Mouse (Mus musculus): ENCODE measurements at regions not wholly inside any gene's neighbourhood (a gene's known extent, or its start where the extent isn't known, plus 50 kb on each side); places are given as distances from the start of the nearest gene placed in this dataset.

- H3K27ac ChIP-seq (ENCODE audit: control insufficient read depth, low read depth, low read length): no peak overlapping the region
- no peaks in the 10 kb centered on the region for H3K9me3 ChIP-seq (replicated peaks; ENCODE audit: insufficient read depth, low read length)
- TF ChIP-seq CTCF (IDR thresholded peaks at IDR 0.05 in 2 of 3, conservative IDR thresholded peaks at IDR 0.05 in 1 of 3; ENCODE audit: control insufficient read depth in 1 of 3, insufficient read depth in 1 of 3, low read depth in 2 of 3, low read length in 3 of 3, poor library complexity in 1 of 3, severe bottlenecking in 1 of 3) (no peak), POLR2A (IDR thresholded peaks at IDR 0.05; ENCODE audit: control insufficient read depth in 1 of 2, insufficient read depth in 1 of 2, low read depth in 1 of 2, low read length in 2 of 2, poor library complexity in 1 of 2) (no peak), POLR2AphosphoS5 (IDR thresholded peaks at IDR 0.05; ENCODE audit: borderline replicate concordance, low read depth, low read length) (no peak), KAT2A (conservative IDR thresholded peaks at IDR 0.05; ENCODE audit: low read depth, low read length) (no peak), HCFC1 (IDR thresholded peaks at IDR 0.05; ENCODE audit: low read depth, low read length) (no peak), ELF1 (IDR thresholded peaks at IDR 0.05; ENCODE audit: low read depth, low read length) (no peak), ZMIZ1 (IDR thresholded peaks at IDR 0.05; ENCODE audit: low read depth, low read length) (no peak), MYC (IDR thresholded peaks at IDR 0.05; ENCODE audit: low read depth, low read length) (no peak)
- H3K27me3 ChIP-seq (ENCODE audit: control insufficient read depth in 1 of 2, insufficient read depth in 2 of 2, low read length in 2 of 2): no peaks in the 10 kb centered on the region; a peak in 1 of 4 replicates
- no peaks in the 10 kb centered on the region for H3K79me2 ChIP-seq (ENCODE audit: control insufficient read depth, insufficient read depth, low read length, poor library complexity)
- no peaks in the 10 kb centered on the region for H3K36me3 ChIP-seq (ENCODE audit: control insufficient read depth in 1 of 2, insufficient read depth in 2 of 2, low read length in 2 of 2)
- H3K4me3 ChIP-seq (ENCODE audit: control insufficient read depth in 1 of 2, insufficient read depth in 1 of 2, low read depth in 2 of 2, low read length in 2 of 2): no peak overlapping the region
- H3K9ac ChIP-seq (ENCODE audit: control insufficient read depth, low read depth, low read length, poor library complexity, severe bottlenecking): no peak overlapping the region
- DNase-seq (ENCODE audit: low read depth, low spot score): no peak
- H3K4me1 ChIP-seq (ENCODE audit: control insufficient read depth in 1 of 2, insufficient read depth in 2 of 2, low read length in 2 of 2): no peaks in the 10 kb centered on the region
Measured at GRCm38 (mm10) chr11:31785160-31785559, 86.9 kb upstream of the Cpeb4 start.

DNA sequence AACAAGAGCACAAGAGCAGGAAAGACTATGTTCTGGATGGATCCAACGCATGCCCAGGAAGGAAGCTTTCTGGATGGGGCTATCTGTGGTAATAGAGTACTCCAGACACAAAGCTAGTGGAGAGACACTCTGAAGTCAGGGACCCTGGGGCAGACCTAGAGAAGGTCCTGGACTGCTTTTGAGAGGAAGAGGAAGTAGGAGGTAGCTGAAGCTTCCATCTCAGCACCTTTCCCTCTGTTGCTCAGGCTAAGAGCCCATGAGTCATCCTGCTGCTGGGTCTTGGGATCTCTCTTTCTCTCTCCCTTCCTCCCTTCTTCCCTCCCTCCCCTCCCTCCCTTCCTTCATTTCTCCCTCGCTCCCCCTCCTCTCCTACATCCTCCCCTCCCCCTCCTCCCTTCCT, 84.6 kb upstream of the Cpeb4 start:
- no peak for DNase-seq (ENCODE audit: low read depth, low spot score)
- Histone ChIP-seq H3K9me3 (replicated peaks; ENCODE audit: insufficient read depth, low read length) (no peaks in the 10 kb centered on the region), H3K36me3 (ENCODE audit: control insufficient read depth in 1 of 2, insufficient read depth in 2 of 2, low read length in 2 of 2) (no peaks in the 10 kb centered on the region), H3K9ac (ENCODE audit: control insufficient read depth, low read depth, low read length, poor library complexity, severe bottlenecking) (no peak overlapping the region), H3K4me1 (ENCODE audit: control insufficient read depth in 1 of 2, insufficient read depth in 2 of 2, low read length in 2 of 2) (no peaks in the 10 kb centered on the region), H3K4me3 (ENCODE audit: control insufficient read depth in 1 of 2, insufficient read depth in 1 of 2, low read depth in 2 of 2, low read length in 2 of 2) (no peak overlapping the region), H3K79me2 (ENCODE audit: control insufficient read depth, insufficient read depth, low read length, poor library complexity) (no peaks in the 10 kb centered on the region), H3K27me3 (ENCODE audit: control insufficient read depth in 1 of 2, insufficient read depth in 2 of 2, low read length in 2 of 2) (no peaks in the 10 kb centered on the region; a peak in 2 of 4 replicates), H3K27ac (ENCODE audit: control insufficient read depth, low read depth, low read length) (no peak overlapping the region)
- no peak for TF ChIP-seq ZKSCAN1 (IDR thresholded peaks at IDR 0.05; ENCODE audit: low read depth, low read length)

DNA sequence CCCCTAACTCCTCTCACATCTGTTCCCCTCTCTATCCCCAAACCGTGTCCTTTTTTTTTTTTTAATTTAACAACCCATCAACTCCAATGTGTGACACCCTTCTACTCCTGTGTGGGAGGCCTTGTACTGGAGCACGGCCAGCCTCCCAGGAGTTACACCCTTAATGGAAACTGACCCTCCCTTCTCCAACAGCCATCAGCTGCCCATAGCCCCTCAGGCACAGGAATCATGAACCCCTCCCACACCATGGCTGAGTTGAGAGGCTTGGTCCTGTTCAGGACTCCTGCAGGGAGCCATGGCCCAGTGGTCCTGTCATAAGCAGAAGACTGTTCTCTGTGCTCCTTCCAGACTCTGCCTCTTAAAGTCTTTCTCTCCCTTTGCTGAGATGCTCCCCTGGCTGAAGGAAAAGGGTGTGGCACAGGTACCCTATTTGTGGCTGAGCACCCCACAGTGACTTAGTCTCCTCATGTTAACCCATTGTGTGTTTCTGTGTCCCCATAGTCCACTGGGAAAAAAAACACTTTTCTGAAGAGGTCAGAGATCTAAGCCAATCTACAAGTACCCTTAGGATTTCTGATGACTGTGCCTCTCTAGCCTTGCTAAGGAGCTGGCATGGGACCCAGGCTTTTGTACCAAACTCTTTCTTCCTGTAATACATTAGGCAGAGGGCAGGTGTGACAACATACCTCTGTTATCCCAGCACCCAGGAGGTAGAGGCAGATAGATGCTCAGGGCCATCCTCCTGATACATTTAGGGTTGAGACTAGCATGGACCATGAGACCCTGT, 83.9 kb upstream of the Cpeb4 start:
- Histone ChIP-seq H3K27me3 (ENCODE audit: control insufficient read depth in 1 of 2, insufficient read depth in 2 of 2, low read length in 2 of 2) (no peaks in the 10 kb centered on the region; a peak in 2 of 4 replicates), H3K4me1 (ENCODE audit: control insufficient read depth in 1 of 2, insufficient read depth in 2 of 2, low read length in 2 of 2) (no peaks in the 10 kb centered on the region), H3K4me3 (ENCODE audit: control insufficient read depth in 1 of 2, insufficient read depth in 1 of 2, low read depth in 2 of 2, low read length in 2 of 2) (no peak overlapping the region), H3K79me2 (ENCODE audit: control insufficient read depth, insufficient read depth, low read length, poor library complexity) (no peaks in the 10 kb centered on the region), H3K36me3 (ENCODE audit: control insufficient read depth in 1 of 2, insufficient read depth in 2 of 2, low read length in 2 of 2) (no peaks in the 10 kb centered on the region), H3K9me3 (replicated peaks; ENCODE audit: insufficient read depth, low read length) (no peaks in the 10 kb centered on the region), H3K27ac (ENCODE audit: control insufficient read depth, low read depth, low read length) (no peak overlapping the region), H3K9ac (ENCODE audit: control insufficient read depth, low read depth, low read length, poor library complexity, severe bottlenecking) (no peak overlapping the region)
- DNase-seq (ENCODE audit: low read depth, low spot score): no peak
- no peak for TF ChIP-seq SMC3 (IDR thresholded peaks at IDR 0.05; ENCODE audit: low read depth, low read length)
- TF ChIP-seq NRF1 (IDR thresholded peaks at IDR 0.05; ENCODE audit: insufficient read depth, low read depth, low read length, poor library complexity, severe bottlenecking): no peak
- no peak for TF ChIP-seq ZNF384 (IDR thresholded peaks at IDR 0.05; ENCODE audit: low read depth, low read length)
- no peak for TF ChIP-seq MYB (IDR thresholded peaks at IDR 0.05; ENCODE audit: low read depth, low read length)
- no peak for TF ChIP-seq RCOR1 (IDR thresholded peaks at IDR 0.05; ENCODE audit: low read depth, low read length)

Data from MEL (cell line).